Mouse (Mus musculus) intestine, embryonic 16.5 days (tissue): ENCODE measurements at regions not wholly inside any gene's neighbourhood (a gene's known extent, or its start where the extent isn't known, plus 50 kb on each side); places are given as distances from the start of the nearest gene placed in this dataset.
A peak's percentile ranks its signal among the peaks of the same experiment; 100 is the strongest.

Source experiments
- ATAC-seq: fragments of 200-750 bp; cut with Nextera tagmentation; 2 replicates; pipeline ENCODE4 v1.8.0; 2017; ENCODE audit warnings: moderate TSS enrichment, moderate library complexity
- H3K27ac ChIP-seq: fragments of 300-500 bp; sonication (generic); 2 replicates; pipeline ENCODE4 v1.5.1; 2014; ENCODE audit warnings: mild to moderate bottlenecking, low read length
- H3K27me3 ChIP-seq: fragments of 300-500 bp; sonication (generic); replicated peaks from 2 replicates; pipeline ENCODE4 v1.6.1; 2014; ENCODE audit warnings: low read length, control low read depth, mixed read lengths; ENCODE audit not compliant: control insufficient read depth, insufficient read depth
- H3K36me3 ChIP-seq: fragments of 300-500 bp; sonication (generic); 2 replicates; pipeline ENCODE4 v1.6.1; 2014; ENCODE audit warnings: low read length, control low read depth; ENCODE audit not compliant: control insufficient read depth, insufficient read depth
- H3K4me1 ChIP-seq: fragments of 300-500 bp; sonication (generic); 2 replicates; pipeline ENCODE4 v1.6.1; 2014; ENCODE audit warnings: low read length, control low read depth, mixed read lengths; ENCODE audit not compliant: control insufficient read depth, insufficient read depth
- H3K4me2 ChIP-seq: fragments of 300-500 bp; sonication (generic); 2 replicates; pipeline ENCODE4 v1.6.1; 2014; ENCODE audit warnings: low read depth, low read length, control low read depth
- H3K4me3 ChIP-seq: fragments of 300-500 bp; sonication (generic); 2 replicates; pipeline ENCODE4 v1.5.1; 2014; ENCODE audit warnings: mild to moderate bottlenecking, low read length
- H3K9ac ChIP-seq: fragments of 300-500 bp; sonication (generic); 2 replicates; pipeline ENCODE4 v1.6.1; 2014; ENCODE audit warnings: low read depth, low read length
- H3K9me3 ChIP-seq: fragments of 300-500 bp; sonication (generic); 2 replicates; pipeline ENCODE4 v1.6.1; 2016; ENCODE audit warnings: low read length, control low read depth; ENCODE audit not compliant: control insufficient read depth
- WGBS: fragments of 180-500 bp; shearing (Covaris S2); extraction: QIAGEN DNeasy Blood & Tissue Kit; methylation state at CpG from one replicate; pipeline ENCODE4 v1.1.7; 2014; 5-methylcytosine and 5-hydroxymethylcytosine counted together

DNA sequence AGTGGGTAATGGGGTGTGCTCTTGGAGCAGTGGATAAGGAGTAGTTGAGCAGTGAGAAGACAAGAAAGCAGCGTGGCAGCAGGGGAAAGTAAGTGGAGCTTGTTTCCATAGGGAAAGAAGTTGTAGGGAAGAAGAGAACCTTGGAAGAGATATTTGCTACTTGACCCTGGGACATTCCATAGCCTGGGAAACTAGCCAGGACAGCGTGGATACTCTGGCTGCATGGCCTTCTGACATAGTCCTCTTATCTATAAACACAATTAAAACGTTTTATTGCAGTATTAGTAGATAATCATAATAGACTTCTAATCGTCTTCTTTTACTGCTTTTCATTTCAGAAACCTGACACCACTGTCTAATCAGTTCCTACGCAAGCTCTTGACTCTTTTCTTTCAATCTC lies 207.4 kb upstream of the Gm6812 start:
- Histone ChIP-seq H3K4me1 (no peaks in the 10 kb centered on the region), H3K4me3 (no peak overlapping the region), H3K27me3 (no peaks in the 10 kb centered on the region), H3K27ac (no peak overlapping the region), H3K9ac (no peak overlapping the region), H3K36me3 (no peaks in the 10 kb centered on the region), H3K4me2 (no peak overlapping the region), H3K9me3 (no peaks in the 10 kb centered on the region)
- 31% methylated on average over 5 of the region's 5 CpGs for WGBS
- ATAC-seq: peak; percentile 33; the same call in 1 of the 2 replicates
